9 mouse cellular contexts compared by ENCODE assay signal in genomic region chr8:69893863-69894262, GRCm38 (mm10). TPM values are rescaled to one million over a fixed set of nuclear protein-coding genes. Genes with fewer than 3 reads are reported as not detected.
A peak's percentile ranks its signal among the peaks of the same experiment; 100 is the strongest.
DNase-seq lines count a peak whose midpoint lies in the region; ATAC-seq and TF ChIP-seq lines count a peak whose summit lies in the region.
"Had no signal": no experiment of that assay in that cellular context is flagged by ENCODE, and none has a peak within 500 bp of the region (broad histone marks: within the 10 kb centered on the region; RNA-seq: fewer than 3 reads in every experiment).

No protein-coding gene starts in this region.

- DNase-seq in hindbrain, embryonic 14.5 days (ENCODE audit: low spot score): peak; percentile 48
- DNase-seq in c-Kit-negative CD71-positive TER-119-positive erythroid progenitor cells, embryonic 14.5 days (ENCODE audit: low read depth, low spot score): peak; percentile 33
- DNase-seq in layer of hippocampus, adult 9-11 months: peak; percentile 59
- DNase-seq in lung, postnatal 4 days: peak; percentile 66 to 75
- DNase-seq in thymus, postnatal 36 days: peak; percentile 37 to 50

- ATAC-seq in hindbrain, embryonic 14.5 days (ENCODE audit: low FRiP score): no peak
- ATAC-seq in hindbrain, embryonic 13.5 days (ENCODE audit: low FRiP score): no peak
- ATAC-seq in erythroid progenitor cell, adult 5-6 weeks (replicated peaks; ENCODE audit: low FRiP score, poor library complexity, severe bottlenecking): 0 out of 2 replicates have a peak, but pooled peaks have one; percentile 46

- H3K27ac ChIP-seq in hindbrain, embryonic 14.5 days: no peak overlapping the region
- H3K27ac ChIP-seq in hindbrain, embryonic 13.5 days: no peak overlapping the region
- H3K27ac ChIP-seq: embryonic facial prominence, embryonic 13.5 days had no signal

- WGBS in hindbrain, embryonic 14.5 days: 28% methylated on average over 17 of the region's 17 CpGs
- WGBS in hindbrain, embryonic 13.5 days: 33% methylated on average over 17 of the region's 17 CpGs

- no peaks in the 10 kb centered on the region for H3K9me3 ChIP-seq in hindbrain, embryonic 14.5 days (ENCODE audit: control insufficient read depth, low read length)
- no peaks in the 10 kb centered on the region for H3K9me3 ChIP-seq in hindbrain, embryonic 13.5 days
- no peaks in the 10 kb centered on the region for H3K9me3 ChIP-seq in E14TG2a.4 (ENCODE audit: low read length)
- H3K9me3 ChIP-seq: embryonic facial prominence, embryonic 13.5 days had no signal

- H3K36me3 ChIP-seq in hindbrain, embryonic 14.5 days (replicated peaks; ENCODE audit: control insufficient read depth, insufficient read depth): peaks cover 26% of the 10 kb centered on the region
- peaks cover 38% of the 10 kb centered on the region for H3K36me3 ChIP-seq in hindbrain, embryonic 13.5 days
- peaks cover 66% of the 10 kb centered on the region for H3K36me3 ChIP-seq in E14TG2a.4 (ENCODE audit: insufficient read depth, low read length)

- peaks cover 19% of the 10 kb centered on the region for H3K27me3 ChIP-seq in hindbrain, embryonic 14.5 days (ENCODE audit: control insufficient read depth, insufficient read depth, low read length)
- H3K27me3 ChIP-seq in hindbrain, embryonic 13.5 days: peaks cover 26% of the 10 kb centered on the region
- H3K27me3 ChIP-seq in E14TG2a.4 (ENCODE audit: insufficient read depth, low read length): peaks cover 14% of the 10 kb centered on the region

- TF ChIP-seq CTCF in E14TG2a.4 (conservative IDR thresholded peaks at IDR 0.05; ENCODE audit: low read length): peak; percentile 80

- no peak overlapping the region for H3K9ac ChIP-seq in hindbrain, embryonic 14.5 days
- no peak overlapping the region for H3K9ac ChIP-seq in hindbrain, embryonic 13.5 days
- H3K9ac ChIP-seq: embryonic facial prominence, embryonic 13.5 days had no signal

- H3K4me1 ChIP-seq in hindbrain, embryonic 14.5 days (replicated peaks; ENCODE audit: control insufficient read depth, insufficient read depth, low read length): peaks cover 7% of the 10 kb centered on the region; the same call in 1 of the 2 replicates
- H3K4me1 ChIP-seq in hindbrain, embryonic 13.5 days (replicated peaks): peaks cover 74% of the 10 kb centered on the region
- H3K4me1 ChIP-seq in E14TG2a.4 (replicated peaks; ENCODE audit: low read depth, low read length): peaks cover 93% of the 10 kb centered on the region

- H3K4me3 ChIP-seq in hindbrain, embryonic 14.5 days (replicated peaks; ENCODE audit: low read length): no peak overlapping the region
- no peak overlapping the region for H3K4me3 ChIP-seq in hindbrain, embryonic 13.5 days
- H3K4me3 ChIP-seq in E14TG2a.4 (replicated peaks; ENCODE audit: low read length): no peak overlapping the region
- H3K4me3 ChIP-seq: embryonic facial prominence, embryonic 13.5 days had no signal

- H3K4me2 ChIP-seq in hindbrain, embryonic 14.5 days (replicated peaks): no peak overlapping the region
- H3K4me2 ChIP-seq in hindbrain, embryonic 13.5 days: no peak overlapping the region
- H3K4me2 ChIP-seq: embryonic facial prominence, embryonic 13.5 days had no signal

RNA-seq across cellular contexts. Expression of gene Cilp2, which starts 6.4 kb away (rescaled TPM):
- polyA plus RNA-seq in hindbrain, embryonic 14.5 days (2014; fragmentation: Nextera tagmentation; extraction: Ambion mirVana): 4.1 and 4.2 TPM in 2 replicates
- 3.5 and 3.6 TPM in 2 replicates for polyA plus RNA-seq in hindbrain, embryonic 13.5 days (2015; fragmentation: Nextera tagmentation; extraction: Ambion mirVana)
- total RNA-seq in erythroid progenitor cell, adult 5-6 weeks (2015; ENCODE audit: low replicate concordance): not detected in 2 replicates
- not detected in 2 replicates for total RNA-seq in erythroid progenitor cell, adult 5-6 weeks (2017; ENCODE audit: low replicate concordance)

RNA-seq across cellular contexts. Expression of gene Tssk6, which starts 8.1 kb away (rescaled TPM):
- polyA plus RNA-seq in hindbrain, embryonic 14.5 days (2014; fragmentation: Nextera tagmentation; extraction: Ambion mirVana): 4.6 and 4.7 TPM in 2 replicates
- 3.4 and 4.5 TPM in 2 replicates for polyA plus RNA-seq in hindbrain, embryonic 13.5 days (2015; fragmentation: Nextera tagmentation; extraction: Ambion mirVana)
- not detected in 2 replicates for total RNA-seq in erythroid progenitor cell, adult 5-6 weeks (2015; ENCODE audit: low replicate concordance)
- total RNA-seq in erythroid progenitor cell, adult 5-6 weeks (2017; ENCODE audit: low replicate concordance): not detected in 2 replicates

RNA-seq across cellular contexts. Expression of gene Ndufa13, which starts 8.5 kb away (rescaled TPM):
- polyA plus RNA-seq in hindbrain, embryonic 14.5 days (2014; fragmentation: Nextera tagmentation; extraction: Ambion mirVana): 201 and 213 TPM in 2 replicates
- polyA plus RNA-seq in hindbrain, embryonic 13.5 days (2015; fragmentation: Nextera tagmentation; extraction: Ambion mirVana): 187 and 198 TPM in 2 replicates
- total RNA-seq in erythroid progenitor cell, adult 5-6 weeks (2015; ENCODE audit: low replicate concordance): 20.5 and 29.6 TPM in 2 replicates
- 29.0 and 40.8 TPM in 2 replicates for total RNA-seq in erythroid progenitor cell, adult 5-6 weeks (2017; ENCODE audit: low replicate concordance)

RNA-seq across cellular contexts. Expression of gene Yjefn3, which starts 8.6 kb away (rescaled TPM):
- polyA plus RNA-seq in hindbrain, embryonic 14.5 days (2014; fragmentation: Nextera tagmentation; extraction: Ambion mirVana): 11.0 and 12.3 TPM in 2 replicates
- 12.3 and 12.8 TPM in 2 replicates for polyA plus RNA-seq in hindbrain, embryonic 13.5 days (2015; fragmentation: Nextera tagmentation; extraction: Ambion mirVana)
- not detected in 2 replicates for total RNA-seq in erythroid progenitor cell, adult 5-6 weeks (2015; ENCODE audit: low replicate concordance)
- total RNA-seq in erythroid progenitor cell, adult 5-6 weeks (2017; ENCODE audit: low replicate concordance): not detected in 2 replicates
